Comparison of ENCODE assay signal across 8 mouse cellular contexts in genomic region chr4:117549576-117549975, GRCm38 (mm10). TPM values are rescaled to one million over a fixed set of nuclear protein-coding genes. Genes with fewer than 3 reads are reported as not detected.
DNase-seq lines count a peak whose midpoint lies in the region; ATAC-seq and TF ChIP-seq lines count a peak whose summit lies in the region.

No protein-coding gene starts in this region.

- WGBS in heart, adult 2 months: 49% methylated on average over 6 of the region's 6 CpGs
- WGBS in limb, embryonic 14.5 days: 46% methylated on average over 6 of the region's 6 CpGs

- peaks cover 6% of the 10 kb centered on the region for H3K79me2 ChIP-seq in heart, adult 2 months (replicated peaks; ENCODE audit: control insufficient read depth, insufficient read depth, low read length)

- no peaks in the 10 kb centered on the region for H3K27me3 ChIP-seq in heart, adult 2 months (ENCODE audit: control insufficient read depth, insufficient read depth, low read length)
- no peaks in the 10 kb centered on the region for H3K27me3 ChIP-seq in testis, adult 2 months (ENCODE audit: control insufficient read depth, insufficient read depth, low read length)
- H3K27me3 ChIP-seq in limb, embryonic 14.5 days (ENCODE audit: control insufficient read depth, insufficient read depth, low read length): no peaks in the 10 kb centered on the region

- DNase-seq in heart, adult 2 months: no peak
- DNase-seq in heart, adult 8-10 months (ENCODE audit: low spot score): no peak
- DNase-seq in testis, postnatal 14 days (ENCODE audit: low spot score): no peak
- no peak for DNase-seq in limb, embryonic 14.5 days (ENCODE audit: low spot score)
- no peak for DNase-seq in ovary, postnatal 10 days (ENCODE audit: low spot score)
- no peak for DNase-seq in adrenal gland, postnatal 25 days
- DNase-seq in adrenal gland, adult 8-10 months: no peak

- peak overlapping the region; percentile 15; the same call in 1 of the 2 replicates for H3K27ac ChIP-seq in heart, adult 2 months
- peak overlapping the region; percentile 62; the same call in 1 of the 2 replicates for H3K27ac ChIP-seq in testis, adult 2 months (ENCODE audit: control insufficient read depth, insufficient read depth, low read depth, low read length)
- H3K27ac ChIP-seq in limb, embryonic 14.5 days (replicated peaks; ENCODE audit: low read depth, low read length): peak overlapping the region; percentile 3; the same call in 1 of the 2 replicates

- no peak for TF ChIP-seq EP300 in heart, adult 2 months (IDR thresholded peaks at IDR 0.05; ENCODE audit: insufficient read depth, low read depth, low read length)

- no peak overlapping the region for H3K9ac ChIP-seq in heart, adult 2 months (ENCODE audit: low read depth, low read length)
- peak overlapping the region; percentile 32; the same call in 1 of the 2 replicates for H3K9ac ChIP-seq in limb, embryonic 14.5 days (ENCODE audit: low read depth, low read length, severe bottlenecking)

- peak overlapping the region; percentile 25; the same call in 1 of the 2 replicates for H3K4me3 ChIP-seq in heart, adult 2 months
- peak overlapping the region; percentile 83 for H3K4me3 ChIP-seq in testis, adult 2 months (ENCODE audit: control insufficient read depth, low read depth, low read length)
- peak overlapping the region; percentile 86 for H3K4me3 ChIP-seq in limb, embryonic 14.5 days (replicated peaks; ENCODE audit: low read length)

- H3K4me1 ChIP-seq in heart, adult 2 months (ENCODE audit: control insufficient read depth, insufficient read depth, low read length): peaks cover 3% of the 10 kb centered on the region
- H3K4me1 ChIP-seq in testis, adult 2 months (ENCODE audit: control insufficient read depth, insufficient read depth, low read length): peaks cover 7% of the 10 kb centered on the region
- H3K4me1 ChIP-seq in limb, embryonic 14.5 days (ENCODE audit: control insufficient read depth, insufficient read depth, low read length): peaks cover 9% of the 10 kb centered on the region

- no peak for ATAC-seq in limb, embryonic 14.5 days (ENCODE audit: low FRiP score, low read depth)

- H3K9me3 ChIP-seq in limb, embryonic 14.5 days (ENCODE audit: control insufficient read depth, low read length): no peaks in the 10 kb centered on the region

- intact Hi-C loops in heart, adult 2 months (cut with DNase I): no loop called here

- no peak for TF ChIP-seq POLR2A in heart, adult 2 months (IDR thresholded peaks at IDR 0.05; ENCODE audit: insufficient read depth, low read depth, low read length)
- TF ChIP-seq POLR2A in testis, adult 2 months (IDR thresholded peaks at IDR 0.05; ENCODE audit: control insufficient read depth, low read depth, low read length): no peak
- no peak for TF ChIP-seq POLR2A in limb, embryonic 14.5 days (IDR thresholded peaks at IDR 0.05; ENCODE audit: borderline replicate concordance, extremely low read depth, insufficient read depth, insufficient read length)

- no peaks in the 10 kb centered on the region for H3K36me3 ChIP-seq in heart, adult 2 months (ENCODE audit: control insufficient read depth, insufficient read depth, low read length)
- no peaks in the 10 kb centered on the region for H3K36me3 ChIP-seq in testis, adult 2 months (ENCODE audit: control insufficient read depth, insufficient read depth, low read length)
- H3K36me3 ChIP-seq in limb, embryonic 14.5 days (ENCODE audit: control insufficient read depth, insufficient read depth, low read length): no peaks in the 10 kb centered on the region

- peak overlapping the region; percentile 77 for H3K4me2 ChIP-seq in limb, embryonic 14.5 days (replicated peaks; ENCODE audit: low read depth, low read length, severe bottlenecking)

- no peak for TF ChIP-seq CTCF in heart, adult 2 months (IDR thresholded peaks at IDR 0.05)
- no peak for TF ChIP-seq CTCF in testis, adult 2 months (IDR thresholded peaks at IDR 0.05; ENCODE audit: control insufficient read depth, insufficient read depth, insufficient replicate concordance, low read depth, low read length)

RNA-seq across cellular contexts. Expression of gene Eri3, which starts 0.6 kb away (rescaled TPM):
- total RNA-seq in heart, adult 2 months (2021): 10 to 100 TPM; 82.0 to 82.2 TPM
- polyA plus RNA-seq in heart, adult 2 months (2012; rRNA removed): 78.0 and 90.4 TPM in 2 replicates
- 100 to 1,000 TPM in 2 of 4 experiments, 10 to 100 TPM in 2; 85.6 to 111 (median 98.8) TPM for total RNA-seq in heart, adult 8-10 months (2022)
- polyA plus RNA-seq in testis, adult 2 months (2012; rRNA removed): 76.7 and 84.3 TPM in 2 replicates
- 155 and 194 TPM in 2 replicates for polyA plus RNA-seq in limb, embryonic 14.5 days (2012; rRNA removed)
- polyA plus RNA-seq in limb, embryonic 14.5 days (2014; fragmentation: Nextera tagmentation; extraction: Ambion mirVana): 190 and 191 TPM in 2 replicates
- total RNA-seq in adrenal gland, postnatal 25 days (2021): 67.9 and 76.2 TPM in 2 replicates
- 100 to 1,000 TPM in 1 of 4 experiments, 10 to 100 TPM in 3; 73.0 to 105 (median 81.5) TPM for total RNA-seq in adrenal gland, adult 8-10 months (2022)

RNA-seq across cellular contexts. Expression of gene Rnf220, which starts 52.7 kb away (rescaled TPM):
- total RNA-seq in heart, adult 2 months (2021): 10 to 100 TPM; 32.3 to 33.2 TPM
- polyA plus RNA-seq in heart, adult 2 months (2012; rRNA removed): 41.4 and 58.5 TPM in 2 replicates
- 10 to 100 TPM; 30.3 to 37.3 (median 31.9) TPM for total RNA-seq in heart, adult 8-10 months (2022)
- 146 and 153 TPM in 2 replicates for polyA plus RNA-seq in testis, adult 2 months (2012; rRNA removed)
- polyA plus RNA-seq in limb, embryonic 14.5 days (2012; rRNA removed): 126 and 139 TPM in 2 replicates
- 72.8 and 76.9 TPM in 2 replicates for polyA plus RNA-seq in limb, embryonic 14.5 days (2014; fragmentation: Nextera tagmentation; extraction: Ambion mirVana)
- total RNA-seq in adrenal gland, postnatal 25 days (2021): 83.6 and 102 TPM in 2 replicates
- 100 to 1,000 TPM in 3 of 4 experiments, 10 to 100 TPM in 1; 95.3 to 135 (median 115) TPM for total RNA-seq in adrenal gland, adult 8-10 months (2022)

Comparison
In these comparisons a context has a peak if more than half of its experiments do, and no peak if none do; other contexts are left out.
1. H3K27ac ChIP-seq: peak in every context shown above with its lines; median percentile 62 in testis, adult 2 months; 15 in heart, adult 2 months; 3 in limb, embryonic 14.5 days.
2. H3K4me3 ChIP-seq: peak in every context shown above with its lines; median percentile 86 in limb, embryonic 14.5 days; 83 in testis, adult 2 months; 25 in heart, adult 2 months.